Mouse (Mus musculus) adrenal gland, adult 8-10 months (tissue): Measurements from ENCODE around the gene Slc4a11. TPM values are rescaled to one million over a fixed set of nuclear protein-coding genes. Genes with fewer than 3 reads are reported as not detected.

ENCODE experiments used
- total RNA-seq, 4 experiments: library from RNA; stranded (reverse); gene quantifications; 2 replicates each; pipeline ENCODE4 v1.2.4; 2022

Gene Slc4a11
- total RNA-seq, 4 experiments from 2014 or later, result 2.6 to 7.8 (median 5.7) TPM

Other genes starting within 250 kb of the Slc4a11 start
- 100 to 1,000 TPM; 150 to 167 (median 158) TPM for gene Ptpra, start 247.2 kb downstream of the Slc4a11 start, total RNA-seq
- 10 to 100 TPM; 61.0 to 68.6 (median 65.5) TPM for gene Mrps26, start 133.8 kb downstream of the Slc4a11 start, total RNA-seq
- gene Oxt, start 121.3 kb downstream of the Slc4a11 start, total RNA-seq, result not detected
- gene Avp, start 115.0 kb downstream of the Slc4a11 start, total RNA-seq, result not detected
- gene Fastkd5, start 67.5 kb downstream of the Slc4a11 start, total RNA-seq, result 10 to 100 TPM in 3 of 4 experiments, 1 to 10 TPM in 1; 8.5 to 13.6 (median 11.8) TPM
- gene Ubox5, start 67.5 kb downstream of the Slc4a11 start, total RNA-seq, result 1 to 10 TPM; 6.6 to 8.8 (median 7.7) TPM
- 10 to 100 TPM; 17.0 to 27.6 (median 21.1) TPM for gene Lzts3, start 54.7 kb downstream of the Slc4a11 start, total RNA-seq
- gene Ddrgk1, start 32.9 kb downstream of the Slc4a11 start, total RNA-seq, result 100 to 1,000 TPM; 228 to 279 (median 260) TPM
- 10 to 100 TPM; 29.4 to 34.9 (median 33.1) TPM for gene Itpa, start 29.9 kb downstream of the Slc4a11 start, total RNA-seq
- gene 4930402H24Rik, start 208.9 kb upstream of the Slc4a11 start, total RNA-seq, result 10 to 100 TPM; 24.7 to 48.2 (median 35.1) TPM
- gene Atrn, start 209.0 kb upstream of the Slc4a11 start, total RNA-seq, result 10 to 100 TPM; 35.4 to 45.0 (median 39.4) TPM